Mouse (Mus musculus) embryo, embryonic 10.5 days (tissue): ENCODE data around the gene Mark4.

Experiments
- DNase-seq: peaks from one replicate; pipeline ENCODE4 v3.0.0-alpha.2; 2015; ENCODE audit warnings: low spot score

Gene Mark4

GRCm38 (mm10) chr7:19399496-19400280 is 58.9 kb downstream of the Mark4 start:
- DNase-seq: peak; percentile 32

- DNase-seq: no peak
These were observed 64.1 kb downstream of the Mark4 start for GRCm38 (mm10) chr7:19394484-19394883.

- no peak for DNase-seq
These were observed 69.8 kb downstream of the Mark4 start for GRCm38 (mm10) chr7:19388699-19389413.

DNA sequence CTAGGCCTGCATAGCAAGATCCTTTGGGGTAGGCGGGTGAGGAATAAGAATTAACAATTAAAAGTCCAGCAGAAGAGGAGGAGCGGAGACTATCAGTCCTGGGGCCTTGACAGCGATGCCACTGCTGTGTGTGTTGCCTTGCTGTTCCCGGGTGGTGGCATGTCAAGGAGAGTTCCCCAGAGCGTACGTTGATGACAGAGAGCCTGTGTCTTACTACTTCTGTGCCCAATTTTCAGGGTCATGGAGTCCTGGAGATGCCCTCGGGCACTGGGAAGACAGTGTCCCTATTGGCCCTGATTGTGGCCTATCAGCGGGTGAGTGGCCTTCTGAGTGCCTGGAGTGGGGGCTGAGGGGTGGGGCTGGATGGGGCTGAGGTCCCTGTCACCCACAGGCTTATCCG is 74.9 kb downstream of the Mark4 start:
- no peak for DNase-seq

DNA sequence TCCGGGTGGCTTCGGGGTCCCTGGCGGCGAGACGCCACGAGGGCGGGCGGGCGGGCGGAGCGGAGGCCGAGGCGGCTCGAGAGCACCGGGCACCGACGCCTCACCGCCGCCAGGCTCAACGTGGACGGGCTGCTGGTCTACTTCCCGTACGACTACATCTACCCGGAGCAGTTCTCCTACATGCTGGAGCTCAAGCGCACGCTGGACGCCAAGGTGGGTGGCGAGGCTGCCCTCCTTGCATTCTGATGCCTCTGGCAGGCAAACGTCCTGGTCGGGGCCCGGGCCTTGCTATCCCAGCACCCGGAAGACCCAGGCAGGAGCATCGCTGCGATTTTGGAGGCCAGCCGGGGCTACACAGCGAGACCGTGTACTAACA is 76.5 kb downstream of the Mark4 start:
- DNase-seq: no peak

GRCm38 (mm10) chr7:19381377-19382165 is 77.0 kb downstream of the Mark4 start, which contains the start of gene Ercc2:
Gene Ercc2, plus strand, starts transcription at chr7:19382010.
- DNase-seq: peak; percentile 99

GRCm38 (mm10) chr7:19378049-19378448 is 80.6 kb downstream of the Mark4 start:
- no peak for DNase-seq

- DNase-seq: no peak
These were observed 82.6 kb downstream of the Mark4 start for GRCm38 (mm10) chr7:19376019-19376418.

DNA sequence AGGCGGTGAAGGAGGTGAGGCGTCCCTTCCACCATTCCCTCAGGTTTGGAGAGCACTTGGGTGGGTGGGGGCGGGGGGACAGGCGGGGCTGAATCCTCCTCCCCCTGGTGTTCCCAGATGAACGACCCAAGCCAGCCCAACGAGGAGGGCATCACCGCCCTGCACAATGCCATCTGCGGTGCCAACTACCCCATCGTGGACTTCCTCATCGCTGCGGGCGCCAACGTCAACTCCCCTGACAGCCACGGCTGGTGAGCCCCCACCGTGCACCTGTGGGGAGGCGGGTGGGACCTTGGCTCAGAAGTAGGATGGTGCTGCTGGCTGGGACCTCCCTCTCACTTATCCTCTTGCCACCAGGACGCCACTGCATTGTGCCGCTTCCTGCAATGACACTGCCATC is 83.3 kb downstream of the Mark4 start:
- no peak for DNase-seq
